Mouse (Mus musculus): ENCODE data around the gene Opcml.

DNA sequence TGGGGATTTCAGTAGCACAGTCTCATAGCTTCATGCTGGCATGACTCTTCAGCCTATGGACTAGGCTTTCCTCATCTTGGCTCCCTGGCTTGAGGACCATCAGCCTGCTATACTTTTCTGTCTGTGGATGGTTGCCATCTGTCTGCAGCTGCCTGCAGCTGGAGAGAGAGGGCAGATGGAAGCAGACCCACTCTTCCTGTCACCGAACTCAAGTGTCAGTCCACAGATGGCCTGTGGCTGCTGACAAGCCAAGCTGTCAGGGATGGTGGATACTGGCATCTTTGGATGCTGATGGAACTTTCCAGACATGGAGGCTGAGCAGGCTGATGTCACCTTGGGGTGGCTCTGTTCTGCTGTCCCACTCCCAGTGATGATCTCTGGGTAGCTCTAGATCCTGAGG is 6.0 kb downstream of the Opcml start:
- TF ChIP-seq CTCF (IDR thresholded peaks at IDR 0.05; ENCODE audit: extremely low read depth, insufficient read depth, low read length) (no peak), POLR2A (IDR thresholded peaks at IDR 0.05; ENCODE audit: extremely low read depth, insufficient read depth, low read length) (no peak)

All from cortical plate, adult 2 months (tissue).